Mouse (Mus musculus): ENCODE results near the gene P4htm. TPM values are rescaled to one million over a fixed set of nuclear protein-coding genes. Genes with fewer than 3 reads are reported as not detected.
A peak's percentile ranks its signal among the peaks of the same experiment; 100 is the strongest.

The P4htm gene
- total RNA-seq, 2 experiments from 2014 or later, result 12.7 to 15.1 TPM

DNA sequence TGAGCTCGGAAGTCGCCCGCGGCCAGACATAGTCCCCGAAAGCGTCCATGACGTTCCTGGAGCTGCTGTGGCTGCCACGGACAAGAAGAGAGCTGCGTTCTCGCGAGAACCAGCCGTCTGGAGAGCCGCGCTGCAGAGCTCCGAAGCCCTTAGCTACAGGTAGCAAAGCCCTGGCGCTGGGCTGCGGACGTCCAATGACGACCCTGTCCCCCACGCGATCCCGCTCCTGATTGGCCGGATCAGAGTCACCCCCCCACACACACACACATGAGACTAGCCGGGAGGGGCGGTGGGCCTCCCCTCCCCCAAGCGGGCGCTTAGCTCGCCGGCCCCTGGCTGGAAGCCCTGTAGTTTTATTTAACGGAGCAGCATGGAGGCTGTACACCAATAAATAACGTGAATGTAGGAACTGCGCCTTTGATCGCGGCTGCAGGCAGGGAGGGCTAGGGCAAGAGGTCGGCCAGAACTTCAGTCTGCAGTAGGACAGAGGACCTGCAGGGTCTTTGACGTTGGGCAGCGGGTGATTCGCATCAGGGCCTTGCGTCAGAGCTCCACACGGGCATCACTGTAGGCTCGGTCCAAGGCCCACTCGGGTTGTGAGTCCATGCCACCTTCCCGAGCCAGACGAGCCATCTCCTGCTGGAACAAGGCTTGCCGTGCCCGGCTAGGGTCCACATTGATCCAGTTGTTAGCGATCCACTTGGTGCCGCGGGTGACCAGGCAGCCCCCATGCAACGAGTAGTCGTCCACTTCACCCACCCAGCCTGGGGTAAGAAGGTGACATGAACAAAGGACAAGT, 18.7 kb downstream of the P4htm start, which contains the start of gene Wdr6:
Gene Wdr6 (minus strand): TSS at position 195 of the 799 bp plus-strand sequence.
- peak; percentile 94 to 95 for DNase-seq
- intact Hi-C loops (cut with DNase I), result loop anchor here (5.0 kb wide), 1 partner anchor 69 kb away; the partner anchor contains the start of gene Arih2

DNA sequence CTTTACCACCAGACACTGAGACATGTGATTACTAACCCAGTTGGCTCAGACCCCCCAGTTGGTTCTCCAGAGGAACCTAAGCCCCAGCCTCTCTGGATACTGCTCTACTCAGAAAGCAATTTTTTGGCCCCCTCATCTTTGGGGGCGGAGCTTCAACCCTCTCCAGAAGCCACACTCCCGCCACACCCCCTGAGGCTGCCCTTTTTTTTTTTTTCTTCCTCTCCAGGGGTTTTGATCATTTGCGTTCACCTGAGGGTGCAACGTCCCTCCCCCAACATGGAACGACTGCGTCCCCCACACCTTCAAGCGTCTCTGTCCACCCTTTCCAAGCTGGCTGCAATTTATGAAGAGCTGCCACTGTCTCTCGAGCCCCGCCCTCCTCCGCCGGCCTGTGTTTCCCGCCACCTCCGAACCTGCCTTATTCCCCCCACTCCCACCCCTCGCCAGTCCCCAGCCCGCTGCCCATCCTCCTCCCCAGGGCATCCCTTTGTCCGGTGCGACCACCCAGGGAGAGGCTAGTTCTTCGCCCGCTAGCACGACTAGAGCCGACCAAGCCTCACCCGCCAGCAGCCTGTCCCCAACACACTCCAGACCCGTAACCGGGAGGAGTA, 19.4 kb downstream of the P4htm start:
- DNase-seq, result peak; percentile 72 to 82
- intact Hi-C loops (cut with DNase I), result loop anchor here (5.0 kb wide), 1 partner anchor 69 kb away; the partner anchor contains the start of gene Arih2

DNA sequence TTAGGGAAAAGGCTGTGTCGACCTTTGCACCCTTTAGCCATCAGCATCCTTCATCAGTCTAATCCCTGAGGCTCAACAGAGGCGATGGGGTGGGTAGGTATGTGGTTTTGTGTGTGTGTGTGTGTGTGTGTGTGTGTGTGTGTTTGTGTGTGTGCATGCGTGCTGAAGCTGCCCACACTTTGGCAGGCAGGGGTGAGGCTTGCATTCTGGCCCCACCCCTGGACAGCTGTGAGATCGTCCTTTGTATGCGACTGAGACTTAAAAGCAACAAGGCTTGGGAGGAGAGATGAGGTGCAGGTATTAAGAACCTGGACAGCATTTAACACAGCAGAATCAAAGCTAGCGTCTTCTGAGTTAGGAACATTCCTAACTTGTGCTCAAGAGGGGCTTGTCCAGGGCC, 20.4 kb downstream of the P4htm start:
- no peak for DNase-seq
- intact Hi-C loops (cut with DNase I), result loop anchor here (5.0 kb wide), 1 partner anchor 70 kb away; the partner anchor contains the start of gene Arih2

DNA sequence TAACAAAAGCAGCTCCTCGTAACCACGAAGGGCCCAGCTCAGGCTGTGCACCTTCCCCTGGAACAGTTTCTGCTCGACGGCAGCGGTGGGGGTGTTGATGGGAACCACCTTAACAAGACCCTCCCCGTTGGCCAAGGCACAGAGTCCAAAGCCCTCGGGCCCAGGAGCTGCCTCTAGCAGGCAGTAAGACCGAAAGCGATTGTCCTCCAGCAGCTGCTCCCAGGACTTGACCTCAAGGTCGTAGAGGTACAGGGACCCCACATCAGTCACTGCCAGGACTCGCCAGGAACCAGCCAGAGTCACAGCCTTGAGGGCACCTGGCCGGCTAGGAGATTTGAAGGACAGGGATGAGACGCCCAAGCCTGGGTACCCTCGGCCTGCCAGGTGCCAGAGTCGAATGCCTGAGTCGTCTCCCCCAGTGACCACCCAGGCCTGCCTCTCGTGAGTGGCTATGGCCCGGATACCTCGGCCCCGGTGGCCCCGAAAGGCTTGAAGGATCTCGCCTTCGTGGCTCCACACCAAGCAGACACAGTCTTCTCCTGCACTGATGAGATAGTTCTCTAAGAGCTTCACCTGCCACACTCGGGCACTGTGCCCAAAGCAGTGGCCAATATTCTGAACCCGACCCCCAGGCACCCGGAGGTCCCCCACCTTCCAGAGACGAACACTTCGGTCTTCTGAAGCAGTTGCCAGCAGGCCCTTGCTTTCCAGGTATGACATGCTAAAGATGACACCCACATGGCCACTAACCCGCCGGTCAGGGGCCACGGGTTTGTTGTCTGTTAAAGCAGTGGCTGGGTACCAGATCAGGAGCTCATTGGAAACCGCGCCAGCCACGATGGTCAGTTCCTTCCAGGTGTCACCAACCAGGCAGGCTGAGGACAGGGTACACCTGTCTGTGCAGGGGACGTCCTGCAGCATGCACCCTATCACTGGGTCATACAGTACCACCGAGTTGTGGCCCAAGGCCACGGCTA, 21.9 kb downstream of the P4htm start:
- intact Hi-C loops (cut with DNase I), result loop anchor here (5.0 kb wide), 1 partner anchor 72 kb away; the partner anchor contains the start of gene Arih2
- no peak for DNase-seq

DNA sequence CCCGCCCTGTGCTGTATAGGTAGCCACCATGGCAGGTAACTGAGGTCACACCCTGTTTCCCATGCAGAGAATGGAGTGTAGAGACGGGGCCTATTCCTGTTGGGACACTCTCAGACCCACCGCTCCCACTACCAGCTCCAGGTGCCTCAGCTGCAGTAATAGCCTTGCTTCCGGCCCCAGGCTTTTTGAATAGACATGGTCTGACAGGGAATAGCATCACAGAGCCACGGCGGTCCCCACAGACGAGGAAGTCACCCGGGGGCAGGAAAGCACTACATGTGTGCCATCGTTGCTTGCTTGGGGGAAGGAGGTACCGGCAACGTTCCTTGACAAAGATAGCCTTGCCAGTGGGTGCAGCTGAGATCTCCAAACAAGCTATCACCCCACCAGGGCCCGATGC, 22.5 kb downstream of the P4htm start:
- intact Hi-C loops (cut with DNase I), result loop anchor here (5.0 kb wide), 1 partner anchor 72 kb away; the partner anchor contains the start of gene Arih2
- no peak for DNase-seq

DNA sequence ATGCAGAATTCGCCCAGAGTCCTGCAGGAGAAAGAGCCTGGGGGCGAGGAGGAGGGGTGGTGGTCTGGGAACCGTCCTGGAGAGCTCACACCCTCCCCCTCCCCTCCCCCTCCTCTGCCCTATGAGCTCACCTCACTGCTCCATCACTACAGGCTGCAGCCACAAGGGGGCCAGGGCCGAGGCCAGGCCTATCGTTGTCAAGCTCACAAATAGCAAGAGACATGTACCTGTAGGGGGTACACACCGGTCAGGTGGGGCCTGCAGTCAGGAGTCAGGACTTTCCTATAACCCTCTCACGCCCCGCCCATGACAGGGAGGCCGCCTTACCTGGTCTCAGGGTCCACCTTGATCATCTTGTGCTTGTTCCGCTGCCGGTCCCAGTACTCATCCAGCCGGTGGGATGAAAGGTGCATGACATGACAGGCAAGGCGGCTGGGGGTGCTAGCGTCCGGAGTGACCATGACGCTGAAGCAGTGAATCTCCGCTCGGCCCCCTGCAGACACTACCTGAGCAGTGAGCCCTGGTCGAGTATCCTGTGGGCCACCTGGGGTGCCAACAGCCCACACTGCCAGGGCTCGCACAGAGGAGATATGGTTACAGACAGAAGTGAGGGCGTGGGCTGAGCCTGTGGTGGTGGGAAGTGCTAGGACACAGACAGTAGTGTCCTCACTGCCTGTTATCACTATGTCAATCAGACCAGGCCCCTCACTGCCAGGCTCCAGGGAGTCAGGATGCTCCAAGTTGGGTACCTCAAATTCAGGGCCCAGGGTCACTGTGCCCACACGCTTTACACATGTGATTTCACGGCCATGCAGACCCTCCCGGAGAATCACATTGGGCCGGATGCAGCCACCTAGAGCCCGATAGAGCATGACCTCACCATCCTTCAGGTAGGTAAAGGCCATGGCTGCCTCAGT, 23.4 kb downstream of the P4htm start:
- intact Hi-C loops (cut with DNase I), result no loop called here
- DNase-seq, result peak; percentile 63 to 79

DNA sequence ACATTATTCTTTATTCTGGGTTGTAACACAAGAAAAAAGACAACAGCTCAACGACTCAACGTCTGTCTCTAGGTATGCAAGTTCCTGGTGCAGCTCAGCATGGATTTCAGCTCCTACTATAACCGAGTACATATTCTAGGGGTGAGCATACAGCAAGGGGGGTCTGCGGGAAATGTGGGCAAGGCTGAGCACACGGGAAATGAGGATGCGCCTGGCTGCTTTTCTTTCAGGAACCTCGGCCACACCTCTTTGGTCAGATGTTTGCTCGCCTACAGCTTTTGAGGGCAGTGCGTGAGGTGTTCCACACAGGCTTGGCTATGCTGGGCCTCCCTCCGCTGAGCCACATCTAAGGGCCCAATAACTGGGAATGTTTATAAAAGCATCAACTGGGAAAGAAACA, 25.1 kb downstream of the P4htm start:
- intact Hi-C loops (cut with DNase I), result no loop called here
- DNase-seq, result no peak

DNA sequence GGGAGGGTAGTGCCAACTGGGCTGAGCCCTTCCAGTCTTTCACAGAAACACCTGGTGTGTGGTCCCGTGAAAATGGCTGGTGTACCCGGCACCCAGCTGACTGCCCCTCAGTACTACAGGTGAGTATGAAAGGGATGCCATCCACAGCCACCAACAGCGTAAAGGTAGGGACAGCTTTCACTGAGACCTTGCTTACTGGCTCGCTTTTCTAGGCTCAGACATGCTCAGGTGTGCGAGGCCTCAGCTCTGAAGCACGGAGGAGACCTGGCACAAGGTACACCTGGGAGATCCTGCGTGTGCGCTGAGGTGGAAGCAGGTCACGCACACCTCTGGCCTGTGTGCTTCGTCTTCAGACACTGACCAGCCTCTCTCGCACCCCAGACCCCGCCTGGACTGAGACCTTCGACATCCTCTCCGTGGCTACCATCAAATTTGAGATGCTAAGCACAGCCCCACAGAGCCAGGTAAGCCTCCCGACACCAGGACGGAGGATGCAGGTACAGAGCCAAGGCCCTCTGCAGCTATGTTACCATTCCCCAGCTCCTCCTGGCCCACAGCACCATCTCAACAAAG, 26.0 kb downstream of the P4htm start:
- intact Hi-C loops (cut with DNase I), result no loop called here
- DNase-seq, result no peak

DNA sequence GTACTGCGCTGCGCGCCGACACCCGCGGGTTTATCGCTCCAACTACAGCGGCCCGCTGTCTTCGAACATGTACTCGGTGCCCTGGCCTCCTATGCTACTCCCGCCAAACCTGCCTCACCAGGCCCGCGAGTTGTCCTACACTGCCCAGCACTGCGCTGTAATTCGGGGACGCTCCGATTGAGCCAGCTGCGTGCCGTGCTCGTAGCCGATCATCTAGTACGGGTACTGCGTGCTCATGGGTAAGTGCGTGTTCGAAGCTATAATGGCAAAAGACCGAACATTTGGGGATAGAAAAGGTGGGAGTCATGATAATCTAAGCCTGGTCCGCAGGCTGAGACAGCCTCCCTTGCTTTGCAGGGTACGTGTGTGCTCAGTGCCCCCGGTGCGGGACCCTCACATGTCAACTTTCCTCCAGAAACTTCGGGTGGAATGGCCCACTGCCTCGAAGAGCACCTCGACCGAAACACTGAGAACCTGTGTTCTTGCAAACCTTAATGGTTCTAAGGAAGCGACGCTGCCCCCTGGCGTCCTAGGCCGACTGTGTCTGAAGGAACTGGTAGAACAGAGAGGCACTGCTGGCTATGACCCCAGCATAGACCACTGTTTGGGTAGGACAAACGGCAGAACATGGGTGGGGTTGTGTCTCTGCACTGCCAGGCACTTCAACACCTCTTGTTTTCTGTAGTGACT, 27.1 kb downstream of the P4htm start:
- peak; percentile 80 to 87 for DNase-seq
- intact Hi-C loops (cut with DNase I), result no loop called here

DNA sequence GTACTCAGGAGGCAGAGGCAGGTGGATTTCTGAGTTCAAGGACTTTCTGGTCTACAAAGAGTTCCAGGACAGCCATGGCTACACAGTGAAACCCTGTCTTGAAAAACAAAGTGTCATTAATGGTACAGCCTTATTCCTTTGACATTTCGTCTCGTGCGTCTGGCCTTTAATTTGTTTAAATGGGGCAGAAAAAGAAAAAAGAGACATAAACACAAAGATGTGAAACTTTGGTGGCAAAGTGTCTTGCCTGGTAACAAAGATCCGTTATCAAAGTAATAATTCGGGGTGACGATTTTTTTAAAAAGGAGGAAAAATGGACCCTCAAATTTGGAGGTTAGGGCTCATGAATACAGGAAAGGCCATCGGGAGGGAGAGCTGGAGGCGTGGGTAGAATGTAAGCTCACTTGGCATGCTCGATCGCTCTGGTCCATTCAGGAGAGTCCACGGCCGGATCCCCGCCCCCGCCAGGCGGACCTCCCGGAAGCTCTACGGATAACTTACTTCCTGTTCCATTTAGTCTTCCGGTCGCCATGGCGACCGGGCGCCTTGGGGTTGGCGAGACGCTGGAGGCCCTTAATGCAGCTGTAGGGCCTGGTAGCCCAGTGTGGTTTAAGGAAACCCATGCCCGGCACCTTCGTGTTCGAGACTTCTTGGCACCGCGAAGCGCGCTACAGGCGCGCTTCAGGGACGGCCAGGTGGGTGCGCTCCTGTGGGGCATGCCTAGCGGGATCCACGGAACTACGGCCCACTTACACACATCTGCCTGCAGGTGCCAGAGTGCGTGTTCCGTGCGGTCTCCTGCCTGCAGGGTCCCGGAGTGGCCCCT, 27.9 kb downstream of the P4htm start, which contains the start of gene Dalrd3:
Gene Dalrd3 (plus strand): TSS at position 506 of the 826 bp plus-strand sequence.
- intact Hi-C loops (cut with DNase I), result no loop called here
- peak; percentile 91 to 93 for DNase-seq

DNA sequence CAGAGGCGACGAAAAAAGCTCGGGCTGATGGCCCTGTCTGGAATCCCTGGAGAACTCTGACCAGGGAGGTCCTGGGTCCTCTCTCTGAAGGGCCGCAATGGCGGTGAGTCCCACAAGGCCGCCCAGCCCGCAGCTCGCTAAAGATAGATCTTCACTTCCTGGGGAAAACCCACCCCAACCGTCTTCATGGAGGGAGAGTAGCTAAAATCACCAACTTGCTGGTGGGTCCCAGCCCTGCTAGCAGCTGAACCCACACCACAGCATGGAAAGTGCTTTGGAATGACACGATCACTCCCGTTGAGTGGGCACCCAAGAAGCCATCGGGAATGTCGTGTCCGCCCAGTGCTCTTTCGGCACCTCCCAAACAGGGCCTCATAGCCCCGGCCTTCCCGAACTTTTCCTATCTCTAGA, 29.0 kb downstream of the P4htm start:
- no peak for DNase-seq
- intact Hi-C loops (cut with DNase I), result no loop called here

DNA sequence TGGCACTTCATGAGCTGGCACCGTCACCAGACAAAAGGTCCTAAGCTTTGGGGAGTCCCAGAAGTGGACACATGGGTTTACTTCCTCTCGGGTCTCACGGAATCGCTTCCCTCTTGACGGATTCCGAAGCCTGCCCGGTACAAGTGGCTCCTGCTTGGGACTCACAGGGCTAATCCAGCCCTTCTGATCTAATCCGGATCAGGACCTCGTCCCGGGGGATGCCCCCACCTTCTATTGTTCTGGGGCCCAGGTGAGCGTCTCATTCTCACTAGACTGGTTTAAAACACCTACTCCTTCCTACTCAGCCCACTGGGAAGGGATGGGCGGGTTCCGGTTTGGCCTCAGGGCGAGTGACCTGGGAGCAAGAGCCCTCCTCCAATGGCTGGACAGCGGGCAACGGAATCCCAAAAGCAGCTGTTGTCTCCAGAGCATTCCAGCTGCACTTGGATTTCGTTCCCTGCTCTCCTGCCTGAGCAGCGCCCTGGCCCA, 29.5 kb downstream of the P4htm start:
- DNase-seq, result peak; percentile 52 to 64

DNA sequence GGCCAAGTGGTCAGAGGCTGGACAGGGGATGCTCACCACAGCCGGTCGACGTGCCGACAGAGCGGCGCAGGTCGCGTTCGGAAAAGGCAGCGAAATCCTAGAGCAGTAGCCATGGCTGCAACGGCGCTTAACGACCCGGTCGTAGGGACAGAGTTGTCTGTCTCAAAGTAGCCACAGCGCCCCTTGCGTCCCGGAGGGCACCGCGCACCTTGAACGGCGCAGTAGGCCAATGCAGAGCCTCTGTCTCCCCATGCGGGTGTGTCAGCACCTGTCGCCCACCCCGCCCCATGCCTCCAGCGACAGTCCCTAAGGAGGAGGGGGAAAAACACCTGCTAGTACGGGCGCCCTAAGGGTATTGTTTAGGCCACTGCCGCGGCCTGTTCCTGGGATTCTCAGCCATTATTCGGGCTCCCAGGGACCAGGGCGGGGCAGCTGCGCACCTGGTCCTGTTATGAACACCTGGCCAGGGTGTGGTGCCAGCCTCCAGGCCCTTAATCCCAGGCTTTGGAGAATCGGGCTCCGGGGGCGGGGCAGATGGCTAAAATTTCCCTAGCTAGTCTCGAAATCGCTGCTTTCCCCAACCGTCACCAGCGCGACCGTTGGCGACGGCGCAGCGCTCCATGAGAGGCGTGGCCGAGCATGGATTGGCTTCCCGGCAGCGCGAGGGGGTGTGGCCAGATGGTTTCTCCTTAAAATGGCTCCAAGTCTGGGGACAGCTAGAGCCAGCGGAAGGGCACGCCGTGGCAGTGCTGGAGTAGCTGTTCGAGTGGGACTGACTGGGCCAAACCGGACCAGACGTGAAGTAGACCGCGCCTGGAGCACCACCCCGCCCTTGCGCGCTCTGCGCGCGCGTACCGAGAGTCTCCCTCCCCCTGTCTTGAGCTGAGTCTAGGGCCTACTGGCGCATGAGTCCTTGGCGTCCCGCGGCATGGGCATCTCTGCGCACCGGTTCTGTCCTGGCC, 30.4 kb downstream of the P4htm start, which contains the start of gene Ndufaf3:
Gene Ndufaf3 (minus strand): TSS at position 620 of the 962 bp plus-strand sequence.
- intact Hi-C loops (cut with DNase I), result no loop called here
- peak; percentile 97 to 98 for DNase-seq

More for the DNA sequence above, 29.5 kb downstream of the P4htm start:
- intact Hi-C loops (cut with DNase I), result no loop called here

DNA sequence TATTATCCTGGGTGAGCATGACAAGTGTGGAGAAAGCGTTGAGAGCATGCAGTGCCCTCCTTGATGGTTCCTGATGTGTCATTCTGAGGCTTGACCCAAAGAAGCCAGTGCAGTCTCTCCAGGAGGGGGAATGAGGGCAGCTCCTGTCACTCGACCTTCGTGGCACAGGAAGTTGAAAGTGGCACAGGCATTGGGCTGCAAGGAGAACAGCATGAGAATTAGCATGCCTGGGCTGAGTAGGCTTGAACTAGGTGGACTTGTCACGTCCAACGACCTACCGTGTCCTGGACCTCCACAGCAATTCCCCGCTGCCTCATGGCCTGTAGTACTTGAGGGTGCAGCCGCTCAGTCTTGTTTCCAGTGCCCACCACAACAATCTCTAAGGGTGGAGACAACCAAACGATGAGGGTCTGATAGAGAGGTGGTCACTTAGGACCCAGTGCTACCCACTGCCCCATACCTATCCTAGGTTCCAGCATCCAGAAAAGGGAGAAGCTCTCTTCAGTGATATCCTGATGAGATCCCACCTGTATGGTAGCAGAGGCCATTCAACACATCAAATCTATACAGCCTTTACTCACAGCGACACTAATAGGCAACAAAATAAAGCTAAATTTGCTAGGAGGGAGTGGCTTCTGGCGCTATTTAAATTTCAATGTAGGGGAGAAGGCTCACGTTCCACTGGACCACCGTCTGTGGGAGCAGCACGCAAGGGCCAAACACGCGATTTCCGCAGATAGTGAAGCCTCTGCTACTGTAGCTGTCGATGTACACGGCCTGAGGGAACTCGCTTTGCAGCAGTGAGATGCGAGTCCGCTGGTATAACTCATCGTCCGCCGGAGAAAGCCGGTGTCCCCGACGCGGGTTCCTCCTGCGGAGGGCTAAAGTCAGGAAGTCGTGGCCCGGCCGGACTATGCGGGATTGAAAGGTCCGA, 31.3 kb downstream of the P4htm start:
- no peak for DNase-seq
- intact Hi-C loops (cut with DNase I), result no loop called here

DNA sequence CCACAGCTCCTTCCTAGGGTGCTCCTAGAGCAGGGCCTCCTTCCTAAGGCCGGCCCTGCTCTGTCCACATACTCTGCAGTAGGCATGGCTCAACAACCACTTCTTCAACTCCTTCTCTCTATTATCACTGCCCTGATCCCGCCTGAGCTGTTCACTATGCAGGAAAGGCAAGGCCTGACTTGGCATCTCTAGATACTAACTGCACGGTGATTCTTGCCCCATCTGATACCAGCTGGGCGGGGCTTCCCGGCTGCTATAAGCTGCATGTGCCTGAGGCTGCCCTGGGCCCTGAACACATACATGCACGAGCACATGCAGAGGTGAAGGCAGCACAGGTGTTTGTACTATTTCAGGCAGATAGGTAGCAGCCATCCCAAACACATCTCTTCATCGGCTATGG, 33.3 kb downstream of the P4htm start:
- no peak for DNase-seq
- intact Hi-C loops (cut with DNase I), result no loop called here
